Mouse (Mus musculus) gastrocnemius, postnatal 4 days (tissue): ENCODE measurements at regions not wholly inside any gene's neighbourhood (a gene's known extent, or its start where the extent isn't known, plus 50 kb on each side); places are given as distances from the start of the nearest gene placed in this dataset.

Experiments
- DNase-seq, 2 experiments: peaks; one replicate each; pipeline ENCODE4 v3.0.0; 2021 to 2022; ENCODE audit warnings: low spot score in 2 of 2, mixed read lengths in 2 of 2

DNA sequence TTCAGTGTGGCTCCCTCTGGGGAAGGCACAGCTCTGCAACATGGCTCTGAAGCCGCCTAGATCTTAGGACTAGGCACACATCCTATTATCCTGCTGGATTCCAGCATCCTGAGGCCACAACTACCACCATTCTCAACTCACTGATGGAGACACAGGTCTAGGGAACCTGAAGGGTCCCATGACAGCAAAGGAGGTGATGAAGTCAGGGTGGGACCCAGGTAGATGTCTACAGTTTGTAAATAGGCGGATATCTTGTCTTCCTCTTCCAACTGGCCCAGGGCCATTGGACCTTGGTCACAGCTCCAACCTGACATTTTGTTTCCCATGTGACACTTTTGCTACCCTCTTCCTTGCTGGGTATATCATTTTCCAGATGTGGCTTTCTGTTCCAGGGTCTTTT lies 106.4 kb downstream of the Vapb start:
- peak in 1 of 2 experiments; percentile 13 for DNase-seq

DNA sequence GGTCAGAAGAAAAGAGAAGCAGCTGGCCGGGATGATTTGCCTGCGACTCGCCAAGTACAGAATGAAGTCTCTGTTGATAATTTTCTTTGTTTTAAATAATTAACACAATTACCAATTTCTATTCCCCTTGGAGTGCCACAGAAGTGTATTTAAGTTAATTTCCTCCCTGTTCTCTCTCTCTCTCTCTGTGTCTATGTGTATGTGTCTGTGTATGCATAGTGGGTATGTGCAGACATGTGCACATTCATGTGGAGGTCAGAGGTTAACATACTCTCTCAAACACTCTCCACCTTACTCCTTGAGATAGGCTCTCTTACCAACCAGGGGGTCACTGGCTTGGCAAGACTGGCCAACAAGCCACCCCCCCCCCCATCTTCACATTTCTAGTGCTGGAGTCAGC lies 107.2 kb downstream of the Vapb start:
- DNase-seq: no peak

DNA sequence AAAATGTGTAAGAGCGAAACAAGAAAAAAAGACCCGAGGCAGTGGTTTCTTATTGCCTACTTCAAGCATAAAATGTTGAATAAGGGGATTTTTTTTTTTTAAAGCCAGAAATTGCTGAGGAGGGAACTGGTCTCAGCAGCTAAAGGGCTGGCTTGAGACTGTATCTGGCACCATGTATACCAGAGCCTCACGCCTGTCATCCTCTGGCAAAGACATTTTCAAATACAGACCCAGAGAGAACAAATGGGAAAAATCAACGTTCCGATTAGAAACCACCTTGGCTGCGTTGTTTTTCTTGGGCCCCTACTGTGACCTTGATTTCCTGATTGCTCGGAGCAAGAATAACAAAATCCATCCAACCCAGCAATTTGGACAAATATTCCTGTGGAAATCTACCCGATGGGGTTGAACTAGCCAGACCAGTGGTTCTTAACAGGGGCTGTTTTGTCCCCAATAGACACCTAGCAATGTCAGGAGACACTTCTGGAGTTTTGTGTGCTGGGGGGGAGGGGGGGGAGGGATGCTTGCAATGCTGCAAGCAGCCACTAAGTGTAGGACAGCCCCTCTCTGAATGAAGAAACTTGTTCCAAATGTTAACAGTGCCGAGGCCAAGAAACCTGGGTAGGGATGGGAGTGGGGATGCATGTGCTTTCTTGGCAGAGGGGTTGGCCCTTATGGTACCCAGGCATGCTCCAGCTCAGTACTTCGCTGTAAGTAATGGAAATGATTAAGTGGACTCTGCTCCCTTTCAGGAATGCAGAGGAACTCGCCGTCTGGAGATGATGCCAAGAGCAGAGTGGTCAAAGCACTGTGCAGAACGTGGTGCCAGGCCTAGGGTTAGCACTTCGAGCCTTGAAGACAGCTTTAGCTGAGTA lies 108.1 kb downstream of the Vapb start:
- no peak for DNase-seq

DNA sequence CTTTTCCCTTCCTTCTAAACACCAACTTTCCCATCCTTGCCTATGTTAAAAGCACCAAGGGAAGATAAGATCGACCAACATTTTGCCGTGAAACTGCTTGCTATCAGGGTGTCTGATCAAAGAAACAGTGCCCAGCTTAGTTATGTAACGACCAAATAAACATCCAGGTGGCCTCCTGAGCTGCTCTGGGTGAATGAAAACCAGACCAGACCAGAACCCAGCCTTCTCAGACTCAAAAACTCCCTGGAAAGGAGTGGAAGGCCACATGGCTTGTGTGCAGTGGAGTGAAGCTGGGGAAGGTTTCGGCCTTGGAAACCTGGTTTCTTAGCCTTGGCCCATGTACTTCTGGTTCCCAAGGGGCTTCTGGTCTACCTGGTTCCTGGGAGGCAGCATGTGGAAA lies 113.7 kb downstream of the Vapb start:
- no peak for DNase-seq

GRCm38 (mm10) chr2:173854172-173854723 lies 116.9 kb downstream of the Vapb start:
- DNase-seq: no peak

- no peak for DNase-seq
These were observed 117.5 kb downstream of the Vapb start for GRCm38 (mm10) chr2:173854846-173855245.

DNA sequence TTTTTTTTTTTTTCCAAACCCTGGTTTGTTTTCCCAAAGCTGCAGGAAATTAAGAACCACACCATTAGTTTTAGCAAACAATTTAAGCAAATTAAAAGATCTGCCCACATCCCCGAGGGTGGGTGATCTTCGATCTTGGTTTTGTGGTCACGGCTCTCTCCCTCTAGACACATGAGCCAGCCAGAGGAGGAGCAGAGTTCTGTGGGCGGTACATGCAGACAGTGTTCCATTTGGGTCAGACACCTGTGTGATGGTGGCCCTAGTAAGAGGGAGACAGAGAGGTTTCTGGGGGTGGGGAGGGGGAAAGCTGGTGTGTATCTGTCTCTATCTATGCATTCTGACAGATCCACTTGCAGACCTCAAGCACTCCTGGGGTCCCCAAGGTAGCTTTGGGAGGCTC lies 118.0 kb downstream of the Vapb start:
- DNase-seq: no peak

GRCm38 (mm10) chr2:173857006-173857405 lies 119.7 kb downstream of the Vapb start:
- DNase-seq: no peak

- no peak for DNase-seq
These were observed 135.7 kb downstream of the Vapb start for GRCm38 (mm10) chr2:173873048-173873447.
